Mouse (Mus musculus): ENCODE measurements at regions not wholly inside any gene's neighbourhood (a gene's known extent, or its start where the extent isn't known, plus 50 kb on each side); places are given as distances from the start of the nearest gene placed in this dataset.
A peak's percentile ranks its signal among the peaks of the same experiment; 100 is the strongest.

DNA sequence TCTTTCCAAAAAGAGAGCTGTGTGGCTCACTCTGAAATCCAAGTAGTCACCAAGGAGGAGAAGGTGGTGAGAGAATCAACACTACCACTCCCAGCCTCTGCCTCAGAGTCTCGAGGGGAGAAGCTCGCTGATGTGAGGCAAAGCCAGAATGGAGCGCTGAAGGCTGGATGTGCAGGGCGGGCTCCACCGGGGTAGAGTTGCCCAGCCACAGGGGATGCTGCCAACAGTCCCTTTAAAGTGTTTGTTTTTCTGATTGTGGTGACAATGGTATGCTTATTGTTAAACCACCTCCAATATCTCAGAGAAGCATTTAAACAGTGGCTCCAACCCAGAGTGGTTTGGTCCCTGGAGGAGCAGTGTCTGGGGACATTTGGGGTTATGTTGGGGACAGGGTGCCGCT is 110.7 kb upstream of the Ptpn1 start:
- DNase-seq (ENCODE audit: low spot score in 2 of 2), result no peak

DNA sequence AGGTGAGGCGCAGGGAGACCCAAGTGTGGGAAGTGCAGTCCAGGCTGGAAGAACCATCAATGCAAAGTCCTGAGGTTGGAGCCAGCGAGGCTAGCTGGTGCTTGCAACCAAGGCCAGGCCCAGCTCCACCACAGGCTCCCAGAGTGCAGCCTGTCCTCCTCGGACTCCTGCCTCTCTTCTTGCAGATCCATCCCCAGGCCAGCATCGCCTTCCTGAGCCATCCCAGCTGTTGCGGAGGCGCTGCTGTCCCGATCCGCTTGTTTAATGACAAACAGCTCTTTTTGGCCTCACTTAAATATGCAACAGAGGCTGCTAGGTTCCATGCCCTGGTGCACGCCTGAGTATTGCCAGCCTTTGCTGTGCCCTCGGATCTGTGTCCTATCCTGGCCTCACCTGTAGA is 113.1 kb upstream of the Ptpn1 start:
- peak; percentile 44 to 56 for DNase-seq (ENCODE audit: low spot score in 2 of 2)

DNA sequence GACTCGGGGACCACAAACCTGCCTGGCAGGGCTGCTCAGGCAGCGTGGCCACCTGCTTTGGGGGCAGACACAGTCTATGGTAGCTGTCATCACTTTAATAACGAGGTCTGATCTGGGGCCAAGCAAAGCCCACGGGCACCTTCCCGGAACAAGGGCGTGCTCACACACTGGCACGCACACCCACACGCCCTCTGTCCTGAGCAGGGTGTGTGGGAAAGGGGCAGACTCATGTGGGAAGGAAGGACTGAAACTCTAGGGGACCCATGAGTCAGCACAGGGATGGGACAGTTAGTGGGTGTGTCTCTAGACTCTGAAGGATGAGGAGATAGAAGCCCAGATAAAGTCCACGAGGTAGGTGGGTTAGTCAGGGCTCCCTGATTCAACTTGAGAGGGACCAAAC is 114.8 kb upstream of the Ptpn1 start:
- DNase-seq (ENCODE audit: low spot score in 2 of 2), result no peak

DNA sequence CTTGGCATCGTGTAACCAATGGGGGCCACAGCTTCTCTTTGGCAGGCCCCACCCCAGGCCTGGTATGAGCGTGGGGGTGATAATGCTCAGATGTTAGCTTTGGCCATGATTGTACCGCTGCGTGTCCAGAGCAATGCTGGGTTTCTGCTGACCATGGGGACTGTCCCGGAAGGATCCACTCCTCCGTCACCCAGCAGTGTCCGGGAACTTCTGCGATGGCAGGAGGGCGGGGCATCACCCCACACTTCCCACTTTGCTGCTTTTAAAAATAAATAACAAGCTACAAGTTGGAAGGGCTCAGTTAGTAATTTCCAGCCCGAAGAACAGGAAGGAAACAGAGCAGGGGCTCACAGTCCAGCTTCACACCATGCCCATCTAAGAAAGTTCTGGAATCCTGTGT is 116.7 kb upstream of the Ptpn1 start:
- DNase-seq (ENCODE audit: low spot score in 2 of 2), result peak; percentile 54 to 61

DNA sequence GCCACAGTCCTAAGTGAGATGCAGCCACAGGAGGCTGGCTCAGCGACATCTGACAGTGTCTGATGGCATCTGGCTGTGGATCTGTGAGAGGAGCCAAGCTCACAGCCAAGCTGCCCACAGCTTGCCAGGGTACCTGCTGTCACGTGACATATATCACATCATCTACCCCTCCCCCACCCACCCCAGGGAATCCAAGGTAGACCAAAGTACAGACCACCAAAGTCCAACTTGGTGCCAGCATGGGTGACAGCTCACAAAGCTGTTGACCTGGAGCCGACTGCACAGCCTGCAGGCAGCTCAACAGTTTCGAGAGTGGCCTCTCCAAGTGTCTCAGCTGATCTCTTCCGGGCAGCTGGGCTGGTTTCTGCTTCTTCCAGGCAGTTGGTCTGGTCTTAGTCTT is 119.6 kb upstream of the Tmem189 start:
- no peak for DNase-seq (ENCODE audit: low spot score in 2 of 2)

DNA sequence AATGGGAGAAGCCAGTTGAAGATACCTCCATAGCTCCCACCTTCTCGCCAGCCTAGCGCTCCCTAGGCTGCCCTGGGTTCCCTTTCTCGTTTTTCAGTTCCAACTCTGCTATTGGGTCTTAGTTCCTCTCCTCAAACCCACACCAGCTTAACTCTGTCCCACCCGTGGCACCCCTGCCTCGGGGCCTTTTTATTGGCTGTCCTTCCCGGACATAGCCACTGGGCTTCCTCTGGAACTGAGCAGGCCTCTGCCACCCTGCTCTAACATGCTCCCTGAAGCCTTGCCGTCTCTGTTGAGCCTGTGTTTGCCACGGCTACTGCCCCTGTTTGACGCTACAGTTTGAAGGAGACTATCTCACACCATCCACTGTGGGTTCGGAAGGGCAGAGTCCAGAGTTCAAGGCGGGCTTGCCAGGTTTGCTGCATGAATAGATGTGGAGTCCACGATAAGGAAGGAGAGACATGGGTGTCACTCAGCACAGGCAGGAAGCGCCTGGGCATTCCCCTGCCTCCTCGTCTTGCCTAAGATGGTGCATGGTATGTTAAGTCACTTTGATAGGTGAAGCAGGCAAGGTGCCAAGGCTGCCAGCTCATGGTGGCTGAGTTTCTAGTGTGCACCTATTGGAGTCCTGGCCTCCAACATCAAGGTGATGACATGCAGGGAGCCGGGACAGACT is 116.1 kb upstream of the Tmem189 start:
- no peak for DNase-seq (ENCODE audit: low spot score in 2 of 2)

DNA sequence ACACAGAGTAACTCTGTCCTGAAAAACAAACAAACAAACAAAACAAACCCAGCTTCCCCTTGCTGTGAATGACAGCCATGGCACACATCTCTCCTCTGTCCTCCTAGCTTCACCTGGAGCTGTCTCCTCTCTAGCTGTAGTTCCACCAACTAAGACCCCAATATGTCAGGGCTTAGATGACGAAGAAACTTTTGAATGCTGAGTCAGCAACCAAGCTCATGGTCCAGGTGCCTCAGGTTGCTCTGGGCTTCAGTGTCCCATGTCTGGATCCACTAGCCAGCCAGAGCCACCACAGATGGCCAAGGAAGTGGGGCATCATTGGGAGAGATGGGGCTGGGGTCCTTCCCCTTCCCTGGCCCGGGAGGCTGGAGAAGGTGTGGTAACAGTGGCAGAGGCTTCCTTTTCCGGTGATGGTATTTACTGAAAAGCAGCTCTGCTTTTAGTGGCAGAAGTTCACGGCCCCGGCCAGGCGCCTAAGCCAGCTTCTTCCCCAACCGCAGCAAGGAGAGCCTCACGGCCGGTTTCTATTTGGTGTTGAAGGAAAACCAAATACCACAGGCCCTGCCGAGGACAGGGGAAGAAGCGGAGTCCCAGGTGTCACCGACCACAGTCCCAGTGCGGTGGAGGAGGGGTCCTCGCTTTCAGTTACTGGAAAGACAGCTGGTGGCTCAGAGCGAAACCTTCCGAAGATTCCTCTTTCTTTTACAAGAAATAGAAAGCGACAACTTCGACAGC is 115.0 kb upstream of the Tmem189 start:
- DNase-seq (ENCODE audit: low spot score in 2 of 2), result no peak

DNA sequence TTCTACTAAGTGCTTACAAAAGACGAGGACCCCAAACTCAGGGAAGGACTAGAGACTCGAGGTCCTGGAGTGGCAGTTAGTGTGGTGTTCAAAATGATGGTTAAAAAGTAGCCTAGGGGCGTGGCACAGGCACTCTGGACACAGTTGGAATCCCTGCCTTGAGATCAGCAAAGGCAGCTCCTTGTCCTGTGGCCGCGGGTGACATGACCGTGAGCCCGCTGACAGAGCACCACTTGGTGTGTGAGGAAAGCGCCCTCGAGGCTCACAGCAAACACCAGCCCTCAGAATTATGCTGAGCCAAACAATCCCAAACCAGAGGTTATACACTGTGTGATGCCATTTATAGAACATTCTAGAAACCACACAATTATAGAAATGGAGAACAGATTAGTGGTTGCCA is 112.9 kb upstream of the Tmem189 start:
- no peak for DNase-seq (ENCODE audit: low spot score in 2 of 2)

DNA sequence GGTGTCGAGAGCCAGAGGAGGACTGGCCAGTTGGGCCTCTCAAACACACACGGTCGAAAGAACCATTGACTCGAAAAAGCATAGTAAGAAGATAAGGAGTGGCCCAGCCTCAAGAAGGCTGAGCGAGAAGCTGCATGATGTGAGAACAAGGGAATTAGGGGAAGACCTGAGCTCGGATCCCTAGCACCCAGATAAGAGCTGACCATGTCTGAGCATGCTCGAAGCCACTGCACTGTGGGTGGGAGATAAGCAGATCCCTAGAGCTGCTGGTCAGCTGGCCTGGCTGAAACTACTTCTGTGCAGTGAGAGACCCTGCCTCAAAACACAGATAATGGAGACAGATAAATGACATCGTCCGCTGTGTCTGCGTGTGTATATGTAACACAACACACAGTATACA is 111.8 kb upstream of the Tmem189 start:
- DNase-seq (ENCODE audit: low spot score in 2 of 2), result no peak

DNA sequence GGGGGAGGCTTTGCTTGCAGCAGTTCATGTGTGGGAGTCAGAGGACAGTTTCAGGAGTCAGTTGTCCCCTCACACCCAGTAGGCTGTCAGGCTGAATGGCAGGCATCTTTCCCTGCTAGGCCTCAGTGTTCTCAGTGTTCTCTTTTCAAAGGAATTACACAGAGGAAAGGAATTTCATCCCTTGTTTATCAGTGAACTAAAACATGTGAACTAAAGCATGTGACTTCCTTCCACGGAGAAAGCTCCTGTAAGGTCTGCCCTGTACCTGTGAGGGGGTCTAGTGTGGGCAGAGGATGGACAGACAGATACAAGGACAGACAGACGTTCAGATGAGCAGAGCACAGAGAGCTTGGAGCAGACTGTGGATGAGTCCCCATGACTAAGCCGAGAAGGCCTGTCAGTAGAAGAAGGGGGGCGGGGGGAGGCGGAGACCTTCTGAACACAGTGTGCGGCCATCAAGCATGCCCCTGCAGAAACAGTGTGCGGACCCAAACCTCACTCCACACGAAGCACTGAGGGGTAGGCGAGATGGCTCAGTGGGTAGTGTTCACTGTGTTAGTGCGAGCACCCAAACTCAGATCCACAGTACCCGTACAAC is 111.1 kb upstream of the Tmem189 start:
- DNase-seq (ENCODE audit: low spot score in 2 of 2), result no peak

DNA sequence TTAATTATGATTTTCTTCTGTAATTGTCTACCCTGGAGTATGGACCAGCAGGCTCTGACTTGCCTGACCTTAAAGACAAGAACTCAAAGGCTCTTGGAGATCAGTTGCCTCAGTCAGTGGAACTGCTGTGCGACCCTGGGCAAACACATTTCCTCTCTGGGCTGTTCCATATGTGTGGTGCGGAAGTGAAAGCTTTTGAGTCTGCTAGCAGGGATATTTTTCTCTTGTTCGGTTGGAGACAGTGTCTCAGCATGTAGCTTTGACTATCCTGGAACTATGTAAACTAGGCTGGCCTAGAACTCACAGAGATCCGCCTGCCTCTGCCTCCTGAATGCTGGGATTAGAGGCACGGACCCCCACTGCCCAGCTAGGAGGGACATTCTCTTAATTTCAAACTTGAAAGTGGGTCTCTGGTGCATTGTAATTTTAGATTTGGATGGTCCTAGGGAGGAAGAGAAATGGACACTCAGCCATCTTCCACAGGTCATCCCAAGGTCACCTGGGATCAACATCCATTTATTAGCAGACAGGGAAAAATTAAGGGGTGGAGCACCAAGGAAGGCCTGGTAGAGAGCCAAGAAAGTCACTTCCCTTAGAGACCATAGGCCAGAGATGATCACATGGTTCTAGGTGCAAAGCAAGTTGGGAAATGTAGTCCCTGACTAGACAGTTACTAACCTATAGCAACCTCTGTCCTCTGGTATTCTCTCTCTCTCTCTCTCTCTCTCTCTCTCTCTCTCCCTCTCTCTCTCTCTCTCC is 110.2 kb upstream of the Tmem189 start:
- peak; percentile 36 to 50 for DNase-seq (ENCODE audit: low spot score in 2 of 2)

DNA sequence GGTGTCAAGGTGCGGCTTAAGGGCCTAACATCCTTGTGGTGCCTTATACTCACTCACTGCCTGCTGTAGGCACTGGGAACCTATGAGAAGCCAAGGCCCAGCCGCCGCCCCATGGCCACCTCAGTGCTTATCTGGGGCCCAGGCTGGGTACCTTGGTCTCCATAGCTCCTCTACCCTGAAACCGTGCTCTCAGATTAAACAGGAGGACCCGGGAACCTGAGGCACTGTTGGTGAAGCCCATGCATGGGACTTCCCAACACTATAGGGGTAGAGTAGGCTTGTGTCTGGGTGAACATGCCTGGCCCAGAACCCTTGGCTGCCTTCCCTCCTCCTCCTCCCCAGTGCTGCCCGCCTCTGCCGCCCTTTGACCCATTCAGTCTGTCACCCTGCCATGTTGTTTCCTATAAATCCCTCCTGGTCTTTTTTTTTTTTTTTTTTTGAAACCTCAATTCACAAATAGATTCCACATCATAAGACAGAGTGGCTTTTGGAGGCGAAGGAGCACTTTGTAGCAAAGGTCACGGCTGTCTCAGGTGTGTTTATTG is 109.4 kb upstream of the Tmem189 start:
- DNase-seq (ENCODE audit: low spot score in 2 of 2), result no peak

DNA sequence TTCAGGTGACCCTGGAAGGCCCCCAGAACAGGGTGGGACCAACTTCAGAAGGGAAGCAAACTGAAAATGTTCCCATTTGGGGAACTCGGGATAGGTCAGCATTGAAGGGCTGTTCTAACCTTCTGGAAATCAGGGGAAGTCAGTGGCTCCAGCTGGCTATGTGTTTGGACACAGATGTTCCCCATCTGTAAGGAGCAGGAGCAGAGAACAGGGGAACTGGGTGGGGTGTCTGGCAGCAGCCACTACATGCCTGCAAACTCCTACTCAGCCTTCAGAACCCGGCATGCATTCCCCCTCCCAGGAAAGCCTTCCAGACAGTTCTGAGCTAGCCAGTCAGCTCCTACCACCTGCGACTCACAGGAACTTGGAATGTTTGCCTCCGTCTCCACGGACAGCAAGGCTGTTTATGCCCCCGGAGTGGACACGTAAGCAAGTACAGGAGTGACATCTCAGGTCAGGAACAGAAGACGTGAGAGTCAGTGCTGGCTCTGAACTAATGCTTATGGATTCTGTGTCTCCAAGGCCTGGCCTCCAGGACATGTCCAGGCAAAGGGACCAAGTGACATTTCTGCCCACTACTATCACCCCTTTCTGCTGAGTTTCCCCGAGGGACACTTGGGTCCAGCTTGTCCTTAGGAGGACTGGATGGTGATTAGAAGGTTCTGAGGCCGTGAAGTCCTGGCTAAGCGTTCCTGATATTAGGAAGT is 108.6 kb upstream of the Tmem189 start:
- peak; percentile 63 to 69 for DNase-seq (ENCODE audit: low spot score in 2 of 2)

DNA sequence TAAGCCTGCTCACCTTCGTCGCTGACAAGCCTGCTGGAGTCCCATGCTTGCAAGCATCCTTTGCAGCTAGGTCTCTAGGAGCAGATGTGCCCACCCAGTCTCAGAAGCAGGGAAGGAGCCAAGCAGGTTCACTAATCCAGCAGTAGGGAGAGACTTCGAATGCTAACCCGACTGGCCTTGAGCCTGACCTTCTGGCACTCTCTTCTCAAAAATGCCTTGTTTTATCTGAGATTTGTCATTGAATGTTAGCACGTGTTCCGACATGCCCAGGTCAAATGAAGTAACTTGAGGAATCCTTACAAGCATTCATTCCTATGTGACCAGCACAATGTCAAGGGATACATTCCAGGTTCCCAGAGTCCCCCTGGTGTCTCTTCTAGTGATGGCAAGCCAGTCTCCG is 105.9 kb upstream of the Tmem189 start:
- DNase-seq (ENCODE audit: low spot score in 2 of 2), result no peak

DNA sequence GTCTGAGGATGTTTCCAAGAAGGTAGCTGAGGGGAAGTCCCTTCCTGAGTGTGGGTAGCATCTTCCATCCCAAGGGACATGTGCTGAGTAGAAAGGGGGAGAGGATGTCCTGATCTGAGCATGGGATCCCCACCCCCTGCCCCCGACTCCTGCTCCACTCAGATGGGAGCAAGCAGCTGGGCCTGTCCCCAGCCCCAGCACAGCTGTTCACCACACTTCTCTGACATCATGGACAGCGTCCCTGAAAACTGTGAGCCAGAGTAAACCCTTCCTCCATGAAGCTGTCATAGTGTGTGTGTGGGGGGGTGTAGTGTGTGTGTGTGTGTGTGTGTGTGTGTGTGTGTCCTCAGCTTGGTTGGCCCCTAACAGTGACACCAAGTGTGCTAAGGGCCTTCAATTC is 104.3 kb upstream of the Tmem189 start:
- DNase-seq (ENCODE audit: low spot score in 2 of 2), result no peak

DNA sequence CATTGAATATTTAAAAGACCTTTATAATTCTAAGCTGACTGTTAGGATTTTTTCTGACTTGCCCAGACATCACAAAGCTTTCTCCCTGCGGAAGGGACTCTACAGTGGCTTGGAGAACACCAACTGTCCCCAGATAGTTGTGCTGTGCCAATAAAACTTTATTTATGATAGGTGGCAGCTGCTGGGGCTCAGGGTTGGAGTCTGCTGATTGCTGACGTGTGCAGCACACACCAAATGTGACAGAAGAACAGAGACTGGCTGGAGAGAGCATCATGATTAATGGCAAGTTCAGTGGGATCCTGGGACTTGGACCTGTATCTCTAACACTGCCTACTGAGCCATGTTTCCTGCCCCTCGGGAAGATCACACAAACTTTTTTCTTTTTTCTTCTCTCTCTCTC is 103.1 kb upstream of the Tmem189 start:
- no peak for DNase-seq (ENCODE audit: low spot score in 2 of 2)

DNA sequence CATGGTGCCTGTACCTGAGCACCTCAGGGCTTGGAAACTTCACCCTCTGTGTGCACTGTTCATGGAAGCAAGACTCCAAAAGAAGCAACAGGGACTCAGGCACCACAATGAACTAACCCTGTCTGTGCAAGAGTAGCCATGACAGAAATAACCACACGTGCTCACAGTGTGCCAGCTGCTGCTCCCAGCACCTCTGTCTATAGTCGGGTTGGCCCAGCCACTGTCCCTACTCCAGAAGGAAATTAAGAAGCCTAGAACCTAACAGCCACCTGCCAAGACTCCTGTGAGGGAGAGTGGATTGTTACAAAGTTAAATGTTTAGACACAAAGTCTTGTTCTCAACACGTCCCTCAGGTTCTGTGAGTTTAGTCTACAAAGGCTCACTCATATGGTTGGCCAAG is 102.7 kb upstream of the Tmem189 start:
- DNase-seq (ENCODE audit: low spot score in 2 of 2), result no peak

DNA sequence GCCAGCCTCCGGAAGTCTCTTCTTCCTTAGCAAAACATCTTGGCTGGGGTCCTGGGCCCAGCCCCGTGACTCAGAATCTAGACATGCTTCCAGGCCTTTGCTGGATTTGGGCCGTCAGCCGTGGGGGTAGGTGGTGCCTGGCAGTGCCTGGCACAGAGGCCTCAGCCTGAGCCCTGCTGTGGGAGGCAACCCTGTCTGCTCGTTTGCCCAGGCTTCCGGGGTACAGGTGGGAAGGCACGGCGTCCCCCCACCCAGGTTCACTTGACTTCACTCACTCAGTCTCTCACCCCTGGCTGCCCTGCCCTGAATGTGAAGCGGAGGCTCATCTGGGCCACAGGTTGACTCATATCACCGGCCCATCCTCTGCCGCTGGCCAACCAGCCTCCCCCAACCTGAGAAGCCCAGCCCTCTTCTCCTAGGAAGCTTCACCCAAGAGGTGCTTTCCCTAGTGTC is 99.9 kb upstream of the Tmem189 start:
- no peak for DNase-seq (ENCODE audit: low spot score in 2 of 2)

DNA sequence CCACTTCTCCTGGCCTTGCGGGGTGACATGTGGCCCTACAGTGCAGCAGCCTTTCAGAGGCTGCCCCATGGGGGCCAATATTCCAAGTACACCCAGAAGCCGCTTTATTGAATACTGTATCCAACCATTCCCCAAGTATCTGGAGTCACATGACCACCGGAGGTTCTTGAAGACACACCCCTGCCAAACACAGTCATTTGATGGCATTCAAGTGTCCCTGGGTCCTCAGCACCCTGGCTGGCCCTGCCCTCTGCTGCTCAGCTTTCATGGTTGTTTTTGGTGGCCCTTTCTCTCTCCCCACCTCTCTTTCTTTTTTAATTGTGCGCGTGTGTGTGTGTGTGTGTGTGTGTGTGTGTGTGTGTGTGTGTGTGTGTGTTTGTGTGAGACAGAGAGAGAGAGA is 97.3 kb upstream of the Tmem189 start:
- no peak for DNase-seq (ENCODE audit: low spot score in 2 of 2)

DNA sequence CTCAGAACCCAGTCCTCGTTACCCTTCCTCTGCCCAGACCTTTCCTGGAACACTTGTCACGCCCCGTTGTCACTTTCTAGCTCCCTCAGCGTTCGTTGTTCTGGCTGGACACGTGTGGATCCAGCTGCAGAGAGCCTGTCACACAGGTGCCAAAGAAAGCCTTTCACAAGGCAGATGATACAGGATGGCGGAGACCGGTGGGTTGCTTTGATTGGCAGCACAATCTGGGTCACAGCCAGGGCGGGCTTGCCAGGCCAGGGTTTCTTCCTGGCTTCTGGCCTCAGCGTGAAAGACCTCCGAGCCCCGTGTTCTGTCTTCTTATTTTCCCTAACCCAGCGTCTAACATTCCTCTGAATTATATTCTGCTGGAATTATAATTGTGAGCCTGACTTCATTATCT is 94.7 kb upstream of the Tmem189 start:
- no peak for DNase-seq (ENCODE audit: low spot score in 2 of 2)

DNA sequence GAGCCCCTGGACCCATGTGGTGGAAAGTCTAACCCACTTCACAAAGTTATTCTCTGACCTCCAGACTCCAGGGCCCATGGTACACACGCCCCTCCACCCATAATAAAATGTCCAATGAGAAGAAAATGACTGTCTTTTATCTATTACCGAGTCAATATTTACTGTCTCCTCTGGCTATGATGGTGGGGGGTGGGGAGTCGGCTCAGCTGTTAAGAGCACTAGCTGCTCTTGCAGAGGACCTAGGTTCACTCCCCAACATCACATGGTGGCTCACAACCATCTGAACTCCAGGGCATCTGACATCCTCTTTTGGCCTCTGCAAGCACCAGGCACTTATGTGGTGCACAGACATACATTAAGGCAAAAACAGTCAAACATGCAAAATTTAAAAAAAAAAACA is 93.8 kb upstream of the Tmem189 start:
- no peak for DNase-seq (ENCODE audit: low spot score in 2 of 2)
